Mouse (Mus musculus) MEL (cell line): ENCODE measurements at regions not wholly inside any gene's neighbourhood (a gene's known extent, or its start where the extent isn't known, plus 50 kb on each side); places are given as distances from the start of the nearest gene placed in this dataset.

Experiments used
- CTCF ChIP-seq, 3 experiments: IDR thresholded peaks in 2 of 3; conservative IDR thresholded peaks in 1 of 3; 2 replicates each; pipeline ENCODE4 v1.5.1; 2011 to 2012; ENCODE audit warnings: low read length in 3 of 3, low read depth in 2 of 3, mild to moderate bottlenecking in 2 of 3, improper control_type of control experiment in 1 of 3, inconsistent platforms in 1 of 3, mixed read lengths in 1 of 3, moderate library complexity in 1 of 3; ENCODE audit not compliant: control insufficient read depth in 1 of 3, insufficient read depth in 1 of 3, poor library complexity in 1 of 3, severe bottlenecking in 1 of 3
- E2F4 ChIP-seq: IDR thresholded peaks from 2 replicates; pipeline ENCODE4 v1.6.1; 2011; ENCODE audit warnings: low read depth, low read length, improper control_type of control experiment, borderline replicate concordance
- EP300 ChIP-seq, 2 experiments: IDR thresholded peaks; 2 replicates each; pipeline ENCODE4 v1.6.1; 2011; ENCODE audit warnings: improper control_type of control experiment in 2 of 2, low read length in 2 of 2, low read depth in 1 of 2, mild to moderate bottlenecking in 1 of 2
- ETS1 ChIP-seq: IDR thresholded peaks from 2 replicates; pipeline ENCODE4 v1.6.1; 2012; ENCODE audit warnings: low read depth, mild to moderate bottlenecking, inconsistent platforms, low read length, improper control_type of control experiment, moderate library complexity
- GATA1 ChIP-seq: IDR thresholded peaks from 2 replicates; pipeline ENCODE4 v1.6.1; 2011; ENCODE audit warnings: low read depth, low read length, improper control_type of control experiment
- MAFK ChIP-seq: IDR thresholded peaks from 2 replicates; pipeline ENCODE4 v1.6.1; 2011; ENCODE audit warnings: low read depth, mild to moderate bottlenecking, low read length, improper control_type of control experiment, borderline replicate concordance
- MAX ChIP-seq: IDR thresholded peaks from 2 replicates; pipeline ENCODE4 v1.6.1; 2011; ENCODE audit warnings: low read length, improper control_type of control experiment
- MXI1 ChIP-seq: IDR thresholded peaks from 2 replicates; pipeline ENCODE4 v1.6.1; 2011; ENCODE audit warnings: mild to moderate bottlenecking, low read depth, low read length, improper control_type of control experiment
- POLR2A ChIP-seq, 2 experiments: IDR thresholded peaks; 2 replicates each; pipeline ENCODE4 v1.6.1; 2011 to 2012; ENCODE audit warnings: low read length in 2 of 2, mild to moderate bottlenecking in 2 of 2, control low read depth in 1 of 2, improper control_type of control experiment in 1 of 2, low read depth in 1 of 2, moderate library complexity in 1 of 2; ENCODE audit not compliant: control insufficient read depth in 1 of 2, insufficient read depth in 1 of 2, poor library complexity in 1 of 2
- POLR2AphosphoS2 ChIP-seq: IDR thresholded peaks from 2 replicates; pipeline ENCODE4 v1.6.1; 2011; ENCODE audit warnings: low read length, improper control_type of control experiment
- RCOR1 ChIP-seq: IDR thresholded peaks from 2 replicates; pipeline ENCODE4 v1.6.1; 2012; ENCODE audit warnings: low read depth, mild to moderate bottlenecking, inconsistent platforms, low read length, improper control_type of control experiment
- TAL1 ChIP-seq: IDR thresholded peaks from 2 replicates; pipeline ENCODE4 v1.6.1; 2012; ENCODE audit warnings: mild to moderate bottlenecking, inconsistent platforms, low read length, moderate library complexity, mixed read lengths
- TCF12 ChIP-seq: IDR thresholded peaks from 2 replicates; pipeline ENCODE4 v1.6.1; 2014; ENCODE audit warnings: low read depth, mild to moderate bottlenecking, inconsistent platforms, low read length, improper control_type of control experiment, moderate library complexity

- TF ChIP-seq E2F4: no peak
- TF ChIP-seq TAL1: no peak
- no peak for TF ChIP-seq CTCF (IDR thresholded peaks at IDR 0.05 in 2 of 3, conservative IDR thresholded peaks at IDR 0.05 in 1 of 3; ENCODE audit: control insufficient read depth in 1 of 3, insufficient read depth in 1 of 3, low read depth in 2 of 3, low read length in 3 of 3, poor library complexity in 1 of 3, severe bottlenecking in 1 of 3)
- TF ChIP-seq TCF12: no peak
- no peak for TF ChIP-seq GATA1
- TF ChIP-seq MAX: no peak
- TF ChIP-seq ETS1: no peak
- TF ChIP-seq MAFK: no peak
- no peak for TF ChIP-seq MXI1
- TF ChIP-seq EP300 (IDR thresholded peaks at IDR 0.05; ENCODE audit: low read depth in 1 of 2, low read length in 2 of 2): no peak
- no peak for TF ChIP-seq POLR2A (IDR thresholded peaks at IDR 0.05; ENCODE audit: control insufficient read depth in 1 of 2, insufficient read depth in 1 of 2, low read depth in 1 of 2, low read length in 2 of 2, poor library complexity in 1 of 2)
- no peak for TF ChIP-seq RCOR1
- TF ChIP-seq POLR2AphosphoS2: no peak
Measured at GRCm38 (mm10) chr17:14571143-14571542, 122.9 kb downstream of the Thbs2 start.
